Mouse (Mus musculus) small intestine, adult 2 months (tissue): ENCODE data around the gene Derl2.

Experiments
- CTCF ChIP-seq: fragments of 200-500 bp; IDR thresholded peaks from 2 replicates; pipeline ENCODE4 v1.5.1; 2012; ENCODE audit warnings: low read depth, mild to moderate bottlenecking, control low read depth, inconsistent platforms, low read length, moderate library complexity, mixed read lengths; ENCODE audit not compliant: insufficient replicate concordance, insufficient read length; ENCODE audit errors: extremely low read depth
- POLR2A ChIP-seq: fragments of 200-500 bp; IDR thresholded peaks from 2 replicates; pipeline ENCODE4 v1.6.1; 2012; ENCODE audit warnings: low read depth, mild to moderate bottlenecking, control low read depth, inconsistent platforms, low read length, moderate library complexity

DNA sequence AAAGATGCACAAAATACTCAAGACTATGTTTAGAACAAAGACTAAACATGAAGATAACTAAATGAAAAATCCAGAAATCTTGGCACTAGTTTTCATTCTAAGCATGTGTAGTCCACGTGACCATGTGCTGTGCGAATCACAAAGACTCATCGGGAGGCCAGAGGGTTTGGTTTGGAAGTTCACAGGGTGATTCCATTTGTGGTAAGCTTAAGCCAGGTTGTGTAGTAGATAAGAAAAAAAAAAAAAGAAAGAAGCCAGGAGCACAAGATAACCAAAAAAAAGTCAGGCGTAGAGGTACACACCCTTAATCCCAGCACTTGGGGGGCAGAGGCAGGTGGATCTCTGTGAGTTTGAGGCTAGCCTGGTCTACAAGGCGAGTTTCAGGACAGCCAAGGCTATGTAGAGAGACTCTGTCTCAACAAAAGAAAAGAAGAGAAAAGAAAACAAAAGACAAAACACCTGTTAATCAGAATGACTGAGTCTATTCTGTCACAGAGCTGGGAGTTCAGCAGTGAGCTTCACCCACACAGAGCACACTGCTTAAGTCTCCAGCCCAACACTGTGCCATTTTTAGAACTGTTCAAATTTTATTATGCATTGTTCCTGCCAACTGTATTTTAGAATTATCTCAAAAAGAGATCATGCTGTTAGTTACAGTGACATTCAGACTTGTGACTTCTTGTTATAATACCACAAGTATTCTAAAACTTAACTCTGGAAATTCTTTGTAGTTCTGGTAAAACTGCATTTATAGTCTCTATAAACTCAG is 58.7 kb downstream of the Derl2 start:
- no peak for TF ChIP-seq POLR2A
- no peak for TF ChIP-seq CTCF
